Comparison of ENCODE assay signal across 23 mouse cellular contexts in the genomic region with DNA sequence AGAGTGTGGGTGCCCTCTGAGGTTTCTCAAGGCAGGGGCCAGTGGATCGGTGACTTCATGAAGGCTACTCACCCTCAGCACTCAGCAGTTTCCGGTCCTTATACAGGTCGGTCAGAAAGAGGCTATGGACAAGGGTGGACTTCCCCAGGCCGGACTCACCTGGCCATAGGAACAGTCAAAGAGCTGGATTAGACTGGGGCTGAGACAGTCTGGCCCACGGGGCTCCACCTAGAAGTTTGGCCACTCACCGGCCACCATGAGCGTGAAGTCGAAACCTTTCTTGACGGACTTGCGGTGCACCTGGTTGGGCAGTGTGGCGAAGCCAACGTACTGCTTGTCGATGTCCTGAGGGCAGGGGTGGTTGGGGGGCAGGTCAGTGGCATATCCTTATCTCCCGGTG. TPM values are rescaled to one million over a fixed set of nuclear protein-coding genes. Genes with fewer than 3 reads are reported as not detected.
DNase-seq lines count a peak whose midpoint lies in the region; ATAC-seq and TF ChIP-seq lines count a peak whose summit lies in the region.
"Had no signal": no experiment of that assay in that cellular context is flagged by ENCODE, and none has a peak within 500 bp of the region (broad histone marks: within the 10 kb centered on the region; RNA-seq: fewer than 3 reads in every experiment).

No protein-coding gene starts in this region.

- ATAC-seq in cerebellum, adult (ENCODE audit: insufficient number of reproducible peaks, low FRiP score, low TSS enrichment) = no peak
- no peak for ATAC-seq in midbrain, embryonic 11.5 days (ENCODE audit: low FRiP score)
- ATAC-seq in midbrain, embryonic 15.5 days (replicated peaks) = no peak
- ATAC-seq: liver, embryonic 12.5 days had no signal

- H3K9ac ChIP-seq in midbrain, embryonic 11.5 days (ENCODE audit: low read length) = no peak overlapping the region
- no peak overlapping the region for H3K9ac ChIP-seq in midbrain, embryonic 15.5 days
- H3K9ac ChIP-seq: liver, embryonic 12.5 days had no signal

- H3K36me3 ChIP-seq in midbrain, embryonic 11.5 days (ENCODE audit: control insufficient read depth, insufficient read depth, low read length) = peaks cover 9% of the 10 kb centered on the region; the same call in 1 of the 2 replicates
- H3K36me3 ChIP-seq in midbrain, embryonic 15.5 days (replicated peaks) = peaks cover 39% of the 10 kb centered on the region
- H3K36me3 ChIP-seq in testis, adult 2 months (ENCODE audit: control insufficient read depth, insufficient read depth, low read length) = no peaks in the 10 kb centered on the region
- H3K36me3 ChIP-seq: heart, embryonic 13.5 days; liver, embryonic 12.5 days had no signal

- H3K4me2 ChIP-seq in midbrain, embryonic 11.5 days = no peak overlapping the region
- no peak overlapping the region for H3K4me2 ChIP-seq in midbrain, embryonic 15.5 days
- H3K4me2 ChIP-seq: liver, embryonic 12.5 days had no signal

- H3K27me3 ChIP-seq in midbrain, embryonic 11.5 days (ENCODE audit: control insufficient read depth, insufficient read depth, low read length) = peaks cover 82% of the 10 kb centered on the region
- peaks cover 61% of the 10 kb centered on the region for H3K27me3 ChIP-seq in midbrain, embryonic 15.5 days (replicated peaks)
- no peaks in the 10 kb centered on the region for H3K27me3 ChIP-seq in testis, adult 2 months (ENCODE audit: control insufficient read depth, insufficient read depth, low read length)

- intact Hi-C loops in heart, postnatal 14 days (cut with DNase I) = loop anchor here (5.0 kb wide), 3 partner anchors 52 to 232 kb away; no protein-coding TSS in a partner anchor

- no peaks in the 10 kb centered on the region for H3K9me3 ChIP-seq in midbrain, embryonic 11.5 days (ENCODE audit: control insufficient read depth, low read length)
- H3K9me3 ChIP-seq in midbrain, embryonic 15.5 days = no peaks in the 10 kb centered on the region
- H3K9me3 ChIP-seq: forebrain, embryonic 10.5 days; heart, embryonic 13.5 days; limb, embryonic 12.5 days; liver, embryonic 12.5 days; megakaryocyte, embryonic 14.5 days had no signal

- H3K4me3 ChIP-seq in midbrain, embryonic 11.5 days (ENCODE audit: low read depth, low read length) = no peak overlapping the region
- H3K4me3 ChIP-seq in midbrain, embryonic 15.5 days = no peak overlapping the region
- peak overlapping the region; percentile 7; the same call in 1 of the 2 replicates for H3K4me3 ChIP-seq in testis, adult 2 months (ENCODE audit: control insufficient read depth, low read depth, low read length)
- H3K4me3 ChIP-seq: gastrocnemius, adult 2 months had no signal

- WGBS in midbrain, embryonic 11.5 days = 28% methylated on average over 14 of the region's 14 CpGs
- WGBS in midbrain, embryonic 15.5 days = 41% methylated on average over 14 of the region's 14 CpGs

- no peak for TF ChIP-seq CTCF in testis, adult 2 months (IDR thresholded peaks at IDR 0.05; ENCODE audit: control insufficient read depth, insufficient read depth, insufficient replicate concordance, low read depth, low read length)

- TF ChIP-seq POLR2A in testis, adult 2 months (IDR thresholded peaks at IDR 0.05; ENCODE audit: control insufficient read depth, low read depth, low read length) = no peak

- H3K4me1 ChIP-seq in midbrain, embryonic 11.5 days (ENCODE audit: control insufficient read depth, insufficient read depth, low read length) = peaks cover 33% of the 10 kb centered on the region
- H3K4me1 ChIP-seq in midbrain, embryonic 15.5 days = peaks cover 59% of the 10 kb centered on the region
- H3K4me1 ChIP-seq in testis, adult 2 months (ENCODE audit: control insufficient read depth, insufficient read depth, low read length) = peaks cover 57% of the 10 kb centered on the region

- H3K27ac ChIP-seq in midbrain, embryonic 11.5 days (ENCODE audit: low read depth, low read length) = no peak overlapping the region
- no peak overlapping the region for H3K27ac ChIP-seq in midbrain, embryonic 15.5 days
- no peak overlapping the region for H3K27ac ChIP-seq in testis, adult 2 months (ENCODE audit: control insufficient read depth, insufficient read depth, low read depth, low read length)
- H3K27ac ChIP-seq: forebrain, embryonic 10.5 days; gastrocnemius, adult 2 months; heart, embryonic 13.5 days; kidney, postnatal 0 days; limb, embryonic 12.5 days; liver, embryonic 12.5 days had no signal

- peak; percentile 37 for DNase-seq in cerebellum, adult 11 months
- peak; percentile 91 for DNase-seq in heart, adult 11 months
- no peak for DNase-seq in heart, postnatal 14 days
- peak; percentile 91 for DNase-seq in midbrain, embryonic 11.5 days (ENCODE audit: low spot score, missing footprints)
- DNase-seq in testis, postnatal 10 days (ENCODE audit: low spot score) = no peak
- DNase-seq: adrenal gland, postnatal 25 days; gastrocnemius, adult 2 months; heart, adult 18-20 months; heart, postnatal 36 days; kidney, adult 18-20 months; lung, adult 2 months; thymus, adult 18-20 months had no signal

RNA-seq across cellular contexts. Expression of a gene that starts 1.1 kb away (rescaled TPM):
- 1 to 10 TPM; 2.8 to 4.0 TPM for total RNA-seq in heart, postnatal 14 days (2021)
- 1.7 and 3.3 TPM in 2 replicates for polyA plus RNA-seq in midbrain, embryonic 11.5 days (2014; fragmentation: Nextera tagmentation; extraction: Ambion mirVana)
- 22.8 and 23.3 TPM in 2 replicates for polyA plus RNA-seq in midbrain, embryonic 15.5 days (2015; fragmentation: Nextera tagmentation; extraction: Ambion mirVana)
- polyA plus RNA-seq in testis, adult 2 months (2012; rRNA removed) = 9.5 and 11.6 TPM in 2 replicates

RNA-seq across cellular contexts. Expression of a gene that starts 2.9 kb away (rescaled TPM):
- total RNA-seq in heart, postnatal 14 days (2021) = under 1 TPM in 1 of 2 experiments, not detected in 1; 0.29 TPM
- 6.4 and 6.5 TPM in 2 replicates for polyA plus RNA-seq in midbrain, embryonic 11.5 days (2014; fragmentation: Nextera tagmentation; extraction: Ambion mirVana)
- polyA plus RNA-seq in midbrain, embryonic 15.5 days (2015; fragmentation: Nextera tagmentation; extraction: Ambion mirVana) = 13.1 and 13.7 TPM in 2 replicates
- 7.8 and 10.9 TPM in 2 replicates for polyA plus RNA-seq in testis, adult 2 months (2012; rRNA removed)
- total RNA-seq: adrenal gland, postnatal 25 days; CH12.LX; gastrocnemius, adult 2 months had no signal

RNA-seq across cellular contexts. Expression of a gene that starts 4.7 kb away (rescaled TPM):
- 1 to 10 TPM; 6.7 to 7.6 TPM for total RNA-seq in heart, postnatal 14 days (2021)
- polyA plus RNA-seq in midbrain, embryonic 11.5 days (2014; fragmentation: Nextera tagmentation; extraction: Ambion mirVana) = 40.7 and 52.0 TPM in 2 replicates
- polyA plus RNA-seq in midbrain, embryonic 15.5 days (2015; fragmentation: Nextera tagmentation; extraction: Ambion mirVana) = 223 and 229 TPM in 2 replicates
- 62.5 and 63.0 TPM in 2 replicates for polyA plus RNA-seq in testis, adult 2 months (2012; rRNA removed)

RNA-seq across cellular contexts. Expression of a gene that starts 34.6 kb away (rescaled TPM):
- under 1 TPM; 0.48 to 0.76 TPM for total RNA-seq in heart, postnatal 14 days (2021)
- 0.63 and 0.87 TPM in 2 replicates for polyA plus RNA-seq in midbrain, embryonic 11.5 days (2014; fragmentation: Nextera tagmentation; extraction: Ambion mirVana)
- polyA plus RNA-seq in midbrain, embryonic 15.5 days (2015; fragmentation: Nextera tagmentation; extraction: Ambion mirVana) = 0.80 and 0.98 TPM in 2 replicates
- 4.2 and 6.1 TPM in 2 replicates for polyA plus RNA-seq in testis, adult 2 months (2012; rRNA removed)
- total RNA-seq: adrenal gland, postnatal 25 days; MEL had no signal
- polyA plus RNA-seq: liver, embryonic 12.5 days had no signal

Comparison
In these comparisons a context has a peak if more than half of its experiments do, and no peak if none do; other contexts are left out.
1. DNase-seq: peak in cerebellum, adult 11 months (single experiment), heart, adult 11 months (single experiment) and midbrain, embryonic 11.5 days (single experiment); none in heart, postnatal 14 days (0 of 2) and testis, postnatal 10 days (single experiment).